In genomic region chr3:109249989-109250388, GRCm38 (mm10) we compare ENCODE assay signal across 14 mouse cellular contexts.
"Had no signal": no experiment of that assay in that cellular context is flagged by ENCODE, and none has a peak within 500 bp of the region (broad histone marks: within the 10 kb centered on the region; RNA-seq: fewer than 3 reads in every experiment).

No protein-coding gene starts in this region.

- H3K4me2 ChIP-seq: lung, embryonic 14.5 days; midbrain, embryonic 11.5 days; midbrain, embryonic 13.5 days; midbrain, embryonic 15.5 days; neural tube, embryonic 12.5 days; stomach, embryonic 15.5 days had no signal

- H3K9me3 ChIP-seq: megakaryocyte, embryonic 14.5 days; midbrain, embryonic 15.5 days; neural tube, embryonic 12.5 days; stomach, embryonic 15.5 days had no signal

- ATAC-seq: midbrain, embryonic 13.5 days; midbrain, embryonic 15.5 days had no signal

- H3K27me3 ChIP-seq: megakaryocyte, embryonic 14.5 days; midbrain, embryonic 13.5 days; midbrain, embryonic 15.5 days; neural tube, embryonic 12.5 days; stomach, embryonic 15.5 days had no signal

- H3K36me3 ChIP-seq: midbrain, embryonic 13.5 days; midbrain, embryonic 15.5 days; neural tube, embryonic 12.5 days; stomach, embryonic 15.5 days had no signal

- H3K4me3 ChIP-seq: megakaryocyte, embryonic 14.5 days; midbrain, embryonic 13.5 days; midbrain, embryonic 15.5 days; neural tube, embryonic 12.5 days; stomach, embryonic 15.5 days had no signal

- H3K4me1 ChIP-seq: midbrain, embryonic 13.5 days; midbrain, embryonic 15.5 days; neural tube, embryonic 12.5 days; stomach, embryonic 15.5 days had no signal

- H3K9ac ChIP-seq: lung, embryonic 14.5 days; midbrain, embryonic 13.5 days; midbrain, embryonic 15.5 days; neural tube, embryonic 12.5 days; stomach, embryonic 15.5 days had no signal

- H3K27ac ChIP-seq: midbrain, embryonic 13.5 days; midbrain, embryonic 15.5 days; neural tube, embryonic 12.5 days; stomach, embryonic 15.5 days; stomach, postnatal 0 days had no signal

- DNase-seq: lung, embryonic 14.5 days; lung, postnatal 10 days; lung, postnatal 4 days; right cerebral cortex, postnatal 14 days; thymus, adult 2 months; thymus, postnatal 25 days; thymus, postnatal 4 days had no signal
